Mouse (Mus musculus) cerebellum, adult 9-10 months (tissue): ENCODE measurements at regions not wholly inside any gene's neighbourhood (a gene's known extent, or its start where the extent isn't known, plus 50 kb on each side); places are given as distances from the start of the nearest gene placed in this dataset.

Experiments used
- DNase-seq: peaks from one replicate; pipeline ENCODE4 v3.0.0; 2022

DNA sequence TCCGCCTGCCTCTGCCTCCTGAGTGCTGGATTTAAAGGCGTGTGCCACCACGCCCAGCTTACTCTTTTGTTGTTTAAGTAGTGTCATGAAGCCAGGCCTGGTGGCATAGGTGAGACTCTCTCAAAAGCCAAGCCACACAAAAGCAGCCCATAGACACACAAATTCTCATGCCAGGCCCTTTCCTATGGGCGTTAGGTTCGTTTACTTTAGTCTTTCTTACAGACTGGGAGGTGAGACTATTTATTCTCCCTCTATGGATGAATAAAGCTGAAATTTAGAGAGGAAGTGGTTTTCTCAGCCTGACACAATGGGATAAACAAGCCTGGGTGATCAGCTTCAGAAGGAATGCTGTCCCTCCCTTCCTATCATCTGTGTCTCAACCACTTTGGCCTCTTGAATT lies 243.0 kb downstream of the Gm45692 start:
- DNase-seq, result no peak

DNA sequence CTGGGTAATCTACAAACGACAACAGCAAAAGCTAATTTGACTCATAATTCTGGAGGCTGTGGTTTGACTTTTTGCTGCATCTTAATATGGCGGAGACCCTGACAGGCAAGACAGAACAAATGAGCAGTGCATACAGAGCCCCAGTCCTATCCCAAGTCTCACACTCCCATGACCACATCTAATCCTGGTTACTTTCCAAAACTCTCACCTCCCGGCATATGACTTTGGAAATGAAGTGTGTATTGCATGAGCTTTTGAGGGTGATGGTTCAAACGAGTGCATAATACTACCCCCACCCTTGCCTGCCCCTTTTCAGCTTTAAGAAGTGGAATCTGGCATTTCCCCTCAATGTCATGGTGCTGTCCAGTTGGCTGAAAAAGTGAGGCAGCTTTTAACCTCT lies 244.3 kb downstream of the Gm45692 start:
- no peak for DNase-seq

DNA sequence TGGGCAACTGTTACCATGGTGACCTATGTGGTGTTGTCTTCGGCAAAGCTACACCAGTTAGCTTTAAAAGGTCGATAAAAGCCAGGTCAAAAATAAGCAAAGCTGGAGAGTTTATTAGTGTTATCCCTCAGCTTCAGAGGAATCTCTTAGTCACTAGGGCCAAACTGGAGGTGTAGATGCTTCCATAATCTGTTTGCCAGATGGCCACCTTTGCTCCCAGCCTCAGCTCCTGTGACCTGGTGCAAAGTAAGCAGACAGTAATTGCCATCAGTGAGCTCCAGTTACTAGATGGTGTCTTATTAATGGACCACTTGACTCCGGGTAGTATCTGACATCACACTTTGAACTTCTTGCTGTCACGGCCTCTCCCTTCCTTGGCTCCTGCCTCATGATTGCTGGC lies 245.3 kb downstream of the Gm45692 start:
- DNase-seq, result no peak

DNA sequence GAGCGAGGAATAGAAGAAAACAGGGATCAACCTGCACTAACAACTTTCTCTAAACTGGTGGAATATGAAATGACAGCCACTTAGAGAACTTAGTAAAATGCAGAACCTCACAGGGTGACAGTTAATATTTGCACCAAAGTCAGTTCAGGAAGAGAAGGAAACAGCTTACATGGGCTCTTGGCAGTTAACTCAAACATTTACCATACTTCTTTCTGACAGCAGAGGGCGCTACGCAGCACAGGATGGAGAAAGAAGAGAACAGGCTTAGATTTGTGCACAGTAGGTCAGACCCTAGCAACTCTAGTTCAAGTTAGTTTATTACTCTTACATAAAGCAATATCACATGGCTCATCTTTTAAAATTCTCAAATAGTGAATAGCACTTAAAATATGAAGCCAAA lies 261.3 kb downstream of the Gm45692 start:
- peak; percentile 83 for DNase-seq

DNA sequence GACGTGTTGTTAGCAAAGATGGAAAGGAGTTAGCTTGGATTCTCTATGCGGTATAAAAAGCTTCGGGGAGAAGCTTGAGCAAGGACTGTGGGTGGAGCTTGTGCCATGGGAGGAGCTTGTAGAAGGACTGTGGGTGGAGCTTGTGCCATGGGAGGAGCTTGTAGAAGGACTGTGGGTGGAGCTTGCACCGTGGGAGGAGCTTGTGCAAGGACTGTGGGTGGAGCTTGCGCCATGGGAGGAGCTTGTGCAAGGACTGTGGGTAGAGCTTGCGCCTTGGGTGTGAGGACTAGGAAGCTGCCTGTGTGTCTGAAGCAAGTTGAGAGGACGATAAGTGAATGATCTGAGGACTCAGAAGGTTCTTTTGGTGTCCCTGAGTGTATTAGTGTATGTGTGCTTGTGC lies 263.1 kb downstream of the Gm45692 start:
- no peak for DNase-seq

DNA sequence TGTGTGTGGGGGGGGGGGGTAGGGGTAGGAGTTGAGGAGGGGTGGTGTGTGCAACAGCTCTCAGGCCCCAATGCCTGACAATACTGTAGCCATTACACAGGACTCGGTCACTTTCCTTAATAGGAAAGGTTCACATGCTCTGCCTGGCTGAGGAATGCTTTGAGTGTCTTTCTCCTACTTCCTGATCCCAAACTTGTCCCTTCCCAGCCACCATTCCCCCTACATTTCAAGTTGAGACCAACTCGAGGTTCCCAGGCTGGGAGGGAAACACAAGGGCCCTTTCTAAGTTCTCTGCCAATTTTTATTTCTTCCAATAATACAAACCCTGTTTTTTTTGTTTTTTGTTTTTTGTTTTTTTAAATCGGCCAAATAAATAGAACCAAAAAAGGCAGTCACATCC lies 264.6 kb downstream of the Gm45692 start:
- DNase-seq, result no peak

DNA sequence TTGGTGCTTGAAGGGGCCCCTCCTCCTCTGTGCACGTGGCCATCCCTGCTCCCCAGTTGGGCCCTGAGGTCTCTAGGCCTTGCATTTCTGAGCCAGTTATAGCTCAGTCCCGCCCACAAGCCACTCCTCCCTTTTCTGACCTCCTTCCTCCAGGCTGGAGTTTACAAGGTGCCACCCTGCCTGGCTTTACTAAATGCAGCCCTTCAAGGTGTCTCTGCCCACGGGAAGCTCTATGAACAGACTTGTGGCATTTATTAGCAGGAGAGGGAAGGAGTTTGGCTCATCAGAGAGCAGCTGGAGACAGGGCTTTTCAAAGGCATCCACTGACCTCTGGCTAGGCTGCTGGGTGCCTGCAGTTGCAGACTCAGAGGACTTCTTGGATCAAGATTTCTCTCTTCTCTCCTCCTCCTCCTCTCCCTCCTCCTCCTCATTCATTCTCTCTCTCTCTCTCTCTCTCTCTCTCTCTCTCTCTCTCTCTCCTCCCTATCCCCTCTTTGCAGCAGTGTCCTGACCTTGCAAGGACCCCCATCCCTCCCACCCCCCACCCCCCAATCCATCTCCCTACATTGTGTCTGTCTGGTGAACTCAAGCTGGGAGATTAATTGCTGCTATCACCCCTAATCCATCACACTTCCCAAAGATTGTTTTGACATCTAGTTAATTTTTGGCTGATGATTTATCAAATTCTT lies 265.1 kb downstream of the Gm45692 start:
- DNase-seq, result no peak

DNA sequence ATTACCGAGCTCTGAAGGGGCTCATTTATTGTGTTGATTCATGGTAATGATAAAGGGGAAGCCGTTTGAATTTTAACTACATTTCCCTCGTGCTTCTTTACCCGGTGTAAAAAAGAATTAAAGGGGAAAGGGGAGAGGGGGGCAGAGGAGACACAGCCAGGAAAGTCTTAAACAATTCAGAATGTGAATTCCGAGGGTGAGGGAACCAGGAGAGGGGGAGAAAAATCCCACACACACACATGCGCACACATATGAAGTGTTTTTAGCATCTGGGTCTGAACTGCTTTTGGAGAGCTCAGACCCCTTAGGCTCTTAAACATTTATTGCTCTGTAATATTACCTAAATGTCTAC lies 265.6 kb downstream of the Gm45692 start:
- no peak for DNase-seq

DNA sequence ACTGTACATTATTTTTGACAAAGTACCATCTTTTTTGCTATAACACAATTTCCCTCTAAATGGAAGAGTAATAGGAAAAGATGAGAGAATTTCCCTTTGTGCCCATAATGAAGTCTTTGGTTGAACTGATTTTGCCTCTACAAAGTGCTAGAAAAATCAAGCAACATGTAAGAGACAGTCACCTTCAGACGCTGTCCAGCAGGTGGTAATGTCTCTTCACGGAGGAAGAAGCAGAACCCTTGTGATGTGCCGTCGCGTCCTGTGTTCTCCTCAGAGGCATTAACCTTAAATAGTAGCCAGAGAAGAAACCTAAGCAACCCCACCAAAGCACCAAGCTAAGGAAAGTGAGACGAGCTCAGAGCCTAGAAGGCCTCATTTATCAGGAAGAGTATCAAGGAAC lies 275.7 kb downstream of the Gm45692 start:
- DNase-seq, result peak; percentile 6

DNA sequence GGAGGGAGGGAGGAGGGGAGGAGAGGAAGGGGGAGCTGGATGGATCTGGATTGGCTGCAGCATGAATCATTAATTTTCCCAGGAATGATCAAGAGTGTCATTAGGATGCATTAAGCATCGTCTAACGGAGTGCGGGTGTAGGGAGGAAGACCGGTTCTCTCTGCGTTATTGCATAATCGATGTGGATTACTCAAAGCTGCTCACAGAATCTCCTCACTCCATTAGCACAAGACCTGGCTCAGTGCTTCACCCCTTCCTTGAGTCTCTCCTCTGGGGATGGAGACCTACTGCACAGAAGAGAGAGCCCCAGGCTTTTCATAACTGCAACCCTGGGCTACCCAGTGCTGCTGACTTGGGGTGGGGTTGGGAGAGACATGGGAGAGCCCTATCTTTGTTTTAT lies 300.7 kb downstream of the Gm45692 start:
- DNase-seq, result no peak

DNA sequence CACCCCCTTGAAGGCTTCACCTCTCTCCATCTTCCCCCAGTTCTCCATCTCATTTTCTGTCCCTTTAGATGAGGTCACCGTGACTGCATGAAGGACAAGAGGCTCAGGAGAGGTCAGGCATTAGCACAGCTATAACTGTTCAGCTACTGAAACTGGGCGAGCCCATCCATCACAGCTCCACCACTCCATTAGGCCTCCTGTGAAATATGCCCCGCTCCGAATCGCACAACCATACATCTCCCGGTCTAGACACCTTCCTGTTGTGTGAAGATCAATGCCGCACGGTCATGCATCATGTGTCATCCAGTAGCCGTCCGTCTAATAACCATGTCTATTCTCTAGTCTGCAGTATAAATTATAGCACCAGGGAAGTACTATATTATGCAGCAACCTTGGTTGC lies 301.2 kb downstream of the Gm45692 start:
- DNase-seq, result no peak

DNA sequence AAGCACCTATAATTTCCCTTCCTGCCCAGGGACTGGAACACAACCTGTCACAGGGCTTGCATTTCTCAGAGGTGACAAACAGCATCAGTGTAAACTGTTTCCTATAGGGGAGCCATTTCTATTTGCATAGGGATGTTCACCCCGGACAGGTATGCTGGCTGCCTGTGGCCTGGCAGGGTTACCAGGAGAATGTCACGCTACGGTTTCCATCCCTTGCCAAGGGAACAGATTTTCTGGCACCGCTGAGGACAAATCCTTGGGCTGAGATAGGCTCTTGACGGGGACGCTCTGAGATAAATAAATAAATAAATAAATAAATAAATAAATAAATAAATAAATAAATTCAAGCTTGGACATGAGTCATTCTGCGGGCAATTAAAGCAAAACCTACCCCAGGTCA lies 308.0 kb downstream of the Gm45692 start:
- no peak for DNase-seq

DNA sequence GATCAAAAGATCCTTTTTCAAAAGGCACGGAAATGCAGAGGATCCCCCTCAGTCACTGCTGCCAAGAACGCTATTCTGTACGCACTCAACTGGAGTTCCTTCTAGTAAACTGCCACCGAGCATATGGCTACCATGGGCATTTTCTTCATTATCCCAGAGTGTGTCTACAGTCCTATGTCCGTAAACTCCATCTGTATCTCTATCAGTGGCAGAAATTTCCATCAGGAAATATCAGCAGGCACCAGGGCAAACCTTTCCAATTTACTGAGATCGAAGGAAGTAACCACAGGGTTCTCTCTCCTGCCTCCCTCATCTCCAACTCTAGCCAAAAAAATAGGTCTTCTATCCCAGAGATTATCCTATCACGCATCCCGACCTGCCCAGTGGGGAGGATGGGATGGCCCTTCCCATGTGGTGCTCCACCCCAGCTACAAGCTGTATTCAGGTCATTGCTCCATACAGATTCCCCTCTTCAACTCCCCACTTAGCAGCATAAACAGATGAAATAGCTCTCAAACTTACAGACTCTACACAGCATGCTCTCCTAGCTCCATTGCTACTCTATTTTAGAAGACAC lies 310.5 kb downstream of the Gm45692 start:
- peak; percentile 48 for DNase-seq

DNA sequence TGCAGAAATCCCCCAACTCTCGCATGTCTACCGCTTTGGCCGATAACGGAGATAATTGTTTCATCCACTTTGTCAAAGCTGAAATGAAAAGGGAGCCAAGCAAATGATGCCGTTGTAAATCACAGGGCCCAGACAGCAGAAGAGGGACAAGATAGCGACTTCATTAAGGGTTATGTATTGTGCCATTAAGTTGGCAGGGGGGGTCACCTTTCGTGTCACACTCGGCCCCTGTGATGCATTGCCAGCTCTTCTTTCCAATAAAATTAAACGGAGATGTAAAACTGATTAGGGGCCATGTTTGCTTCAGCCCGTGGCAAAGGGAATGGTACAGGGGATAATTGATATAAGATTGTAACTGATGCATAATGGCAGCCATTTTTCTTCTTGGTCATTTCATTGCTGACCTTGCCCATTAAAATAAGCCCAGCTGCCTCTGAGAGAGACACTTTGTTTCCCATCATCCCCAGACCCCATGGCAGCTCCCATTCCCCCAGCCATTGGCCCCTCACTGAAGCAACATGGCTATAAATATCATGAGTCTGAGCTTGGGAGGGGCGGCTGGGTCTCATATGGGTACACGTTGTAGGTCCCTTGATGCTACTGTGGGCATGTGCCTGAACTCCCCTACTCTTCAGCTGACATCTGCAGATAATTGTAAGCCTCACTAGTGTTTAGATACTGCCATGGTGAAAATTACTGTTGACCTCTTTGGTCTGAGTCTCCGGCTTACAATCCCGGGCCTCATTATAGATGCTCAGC lies 313.0 kb downstream of the Gm45692 start:
- no peak for DNase-seq

DNA sequence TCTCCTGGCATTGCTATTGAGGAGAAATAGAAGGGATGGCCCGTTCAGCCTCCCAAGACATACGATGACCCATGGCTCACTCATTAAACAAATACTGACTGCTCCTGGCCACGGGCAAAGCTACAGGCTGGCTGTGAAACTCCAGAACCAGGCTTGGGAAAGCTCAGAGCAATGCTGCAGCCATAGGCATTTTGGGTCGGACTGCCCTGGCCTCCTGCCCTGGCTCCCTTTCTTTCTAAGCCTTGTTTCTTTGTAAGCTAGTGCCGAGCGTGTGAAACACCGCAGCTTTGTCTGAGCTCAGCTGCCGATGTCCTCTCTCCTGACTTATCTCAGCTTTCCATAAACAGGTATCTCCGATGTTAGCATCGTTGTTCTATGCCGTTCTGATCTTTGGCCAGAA lies 316.9 kb downstream of the Gm45692 start:
- DNase-seq, result no peak

DNA sequence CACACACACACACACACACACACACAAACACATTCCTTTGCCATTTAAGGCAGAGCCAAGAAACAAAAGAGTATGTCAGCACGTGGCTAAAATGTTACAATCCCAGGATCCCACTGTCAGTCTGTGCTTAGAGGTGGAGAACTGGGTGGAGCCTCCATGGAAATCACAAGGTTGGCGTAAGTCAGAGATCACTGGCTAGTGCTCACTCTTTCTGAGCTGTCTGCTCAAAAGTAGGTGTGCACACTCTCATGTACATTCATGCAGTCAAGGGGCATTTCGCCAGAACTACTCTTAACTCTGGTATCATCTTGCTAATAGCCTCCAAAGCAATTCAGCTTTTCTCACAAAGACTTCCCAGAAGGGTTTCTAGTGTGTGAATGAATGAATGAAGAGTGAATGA lies 318.2 kb downstream of the Gm45692 start:
- DNase-seq, result no peak

DNA sequence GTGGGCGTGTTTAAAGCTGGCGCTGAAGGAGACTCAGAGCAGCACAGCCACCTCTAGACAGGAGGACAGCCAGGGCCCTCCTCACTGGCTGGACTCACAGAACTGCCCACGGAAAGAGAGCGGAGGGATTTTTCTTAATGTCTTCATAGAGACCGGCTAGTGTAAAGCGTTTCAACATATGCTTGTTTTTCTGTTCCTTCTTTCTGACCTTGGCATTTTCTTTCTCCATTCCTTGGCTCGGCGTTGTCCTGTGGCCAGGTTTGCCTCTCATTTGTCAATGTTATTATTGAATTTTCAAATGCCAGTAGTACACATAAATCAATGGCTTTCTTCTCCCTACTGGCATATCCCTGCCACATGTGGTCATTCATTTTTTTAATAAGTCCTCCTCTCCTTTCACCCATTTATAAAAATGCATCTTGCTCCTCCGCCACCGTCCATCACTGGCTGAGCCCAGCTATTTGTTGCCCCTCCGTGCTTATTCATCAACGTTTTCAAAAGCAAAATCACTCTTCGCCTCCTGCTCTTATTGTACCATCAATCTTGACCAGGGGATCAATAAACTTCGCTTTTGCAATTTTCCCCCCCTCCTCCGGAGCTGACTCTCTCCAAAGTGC lies 319.0 kb downstream of the Gm45692 start:
- no peak for DNase-seq

DNA sequence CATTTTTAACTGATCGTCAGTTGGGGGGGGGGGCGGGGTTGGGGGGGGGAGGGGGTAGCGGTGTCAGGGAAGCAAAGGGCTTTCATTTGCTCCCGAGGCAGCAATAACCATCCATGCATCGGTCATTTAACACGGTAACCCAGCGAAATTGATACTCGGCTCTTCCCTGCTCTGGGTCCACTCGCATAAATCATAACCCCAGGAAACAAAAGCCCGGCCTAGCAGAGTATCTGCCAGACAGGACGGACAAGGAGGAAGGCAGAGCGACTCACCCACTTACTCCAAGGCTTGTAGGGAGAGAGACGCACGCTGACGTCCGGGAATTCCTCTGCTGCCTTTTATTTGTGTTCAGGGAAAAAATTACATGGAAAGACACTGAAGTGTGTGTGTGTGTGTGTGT lies 319.5 kb downstream of the Gm45692 start:
- no peak for DNase-seq

DNA sequence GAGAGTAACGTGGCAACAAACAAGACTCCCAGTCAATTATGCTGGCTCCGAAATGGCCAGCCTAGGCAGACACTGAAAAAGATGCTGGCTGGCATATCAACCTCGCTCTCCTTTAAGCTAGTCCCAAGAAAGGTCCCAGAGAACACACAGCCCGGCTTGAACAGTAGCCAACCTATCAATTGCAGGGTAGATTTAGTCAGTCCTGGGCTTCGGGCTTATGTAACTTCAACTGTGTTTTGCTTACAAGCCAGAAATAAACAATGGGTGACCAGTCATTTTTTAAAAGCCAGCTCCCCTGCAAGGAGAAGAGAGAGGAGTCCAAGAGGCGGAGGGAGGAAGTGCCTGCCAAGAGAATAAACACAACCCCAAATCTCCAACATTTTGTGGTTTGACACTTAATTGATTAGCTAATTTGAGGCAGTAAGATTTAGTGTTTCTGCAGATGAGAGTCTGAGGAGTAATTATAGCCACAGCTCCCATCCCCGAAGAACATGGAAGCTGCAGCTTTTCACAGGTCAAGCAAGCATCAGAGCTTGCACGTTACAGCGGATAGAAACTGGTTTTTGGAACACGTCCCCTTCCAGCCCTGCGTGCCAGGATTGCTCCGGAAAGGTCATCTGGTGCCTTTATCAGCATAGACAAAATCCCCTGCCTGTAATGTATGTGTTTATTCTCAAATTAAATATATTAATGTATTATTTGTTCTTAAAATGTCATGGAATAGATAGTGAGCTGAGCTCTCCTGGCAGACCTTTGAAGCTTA lies 322.1 kb downstream of the Gm45692 start:
- peak; percentile 90 for DNase-seq

DNA sequence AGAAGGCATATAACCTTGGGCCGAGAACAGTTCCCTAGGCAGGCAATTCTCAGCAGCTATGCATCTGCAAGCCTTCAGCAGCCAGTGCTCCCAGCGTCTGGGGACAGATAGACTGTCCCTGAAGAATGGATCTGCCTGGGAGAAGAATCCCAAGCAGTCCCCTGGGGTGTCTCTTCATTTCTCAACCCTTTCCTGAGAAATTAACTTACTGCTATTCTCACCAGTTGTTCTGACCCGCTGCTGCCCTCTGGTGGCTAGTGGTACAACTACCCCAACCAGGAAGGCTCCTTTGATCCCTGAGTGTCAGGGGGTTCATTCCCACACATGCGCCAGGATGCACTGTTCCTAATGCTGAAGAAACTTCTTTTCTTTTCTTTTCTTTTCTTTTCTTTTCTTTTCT lies 323.7 kb downstream of the Gm45692 start:
- DNase-seq, result peak; percentile 81

DNA sequence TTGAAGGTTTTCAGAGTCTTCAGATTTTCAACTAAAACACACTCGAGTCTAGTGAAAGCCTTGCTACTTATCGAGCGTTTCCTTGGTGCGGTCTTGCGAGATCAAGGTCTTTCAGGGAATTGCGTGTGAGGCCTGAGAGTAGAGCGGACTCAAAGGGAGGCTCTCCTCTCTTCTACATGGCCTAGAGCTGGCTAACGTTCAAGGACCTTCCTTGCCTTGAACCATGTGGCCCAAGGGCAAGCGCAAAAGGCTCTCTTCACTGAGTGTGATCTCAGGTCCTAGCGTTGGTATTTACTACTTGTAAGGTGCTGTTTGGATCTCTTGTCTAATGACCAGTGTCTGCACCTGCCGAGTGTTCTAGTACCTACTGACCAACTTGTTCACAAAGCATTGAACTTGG lies 324.4 kb downstream of the Gm45692 start:
- no peak for DNase-seq

DNA sequence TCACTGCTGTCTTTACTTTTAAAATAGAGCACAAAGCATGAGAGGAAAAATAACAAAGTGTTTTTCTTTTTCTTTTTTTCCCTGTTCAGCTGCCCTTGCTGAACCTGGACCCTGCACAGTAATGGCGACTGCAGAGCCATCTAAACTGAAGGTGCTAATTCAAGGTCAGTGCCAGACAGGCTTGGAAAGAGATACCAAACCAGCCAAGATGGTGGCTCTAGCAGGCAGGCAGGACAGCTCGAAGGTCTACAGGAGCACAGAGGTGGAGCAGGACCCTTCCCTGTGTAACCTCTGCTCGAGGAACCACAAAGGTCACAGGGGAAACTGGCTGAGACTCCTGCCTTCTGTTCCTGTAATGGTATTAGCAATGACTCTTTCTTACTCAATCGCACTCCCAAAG lies 326.7 kb downstream of the Gm45692 start:
- DNase-seq, result no peak

DNA sequence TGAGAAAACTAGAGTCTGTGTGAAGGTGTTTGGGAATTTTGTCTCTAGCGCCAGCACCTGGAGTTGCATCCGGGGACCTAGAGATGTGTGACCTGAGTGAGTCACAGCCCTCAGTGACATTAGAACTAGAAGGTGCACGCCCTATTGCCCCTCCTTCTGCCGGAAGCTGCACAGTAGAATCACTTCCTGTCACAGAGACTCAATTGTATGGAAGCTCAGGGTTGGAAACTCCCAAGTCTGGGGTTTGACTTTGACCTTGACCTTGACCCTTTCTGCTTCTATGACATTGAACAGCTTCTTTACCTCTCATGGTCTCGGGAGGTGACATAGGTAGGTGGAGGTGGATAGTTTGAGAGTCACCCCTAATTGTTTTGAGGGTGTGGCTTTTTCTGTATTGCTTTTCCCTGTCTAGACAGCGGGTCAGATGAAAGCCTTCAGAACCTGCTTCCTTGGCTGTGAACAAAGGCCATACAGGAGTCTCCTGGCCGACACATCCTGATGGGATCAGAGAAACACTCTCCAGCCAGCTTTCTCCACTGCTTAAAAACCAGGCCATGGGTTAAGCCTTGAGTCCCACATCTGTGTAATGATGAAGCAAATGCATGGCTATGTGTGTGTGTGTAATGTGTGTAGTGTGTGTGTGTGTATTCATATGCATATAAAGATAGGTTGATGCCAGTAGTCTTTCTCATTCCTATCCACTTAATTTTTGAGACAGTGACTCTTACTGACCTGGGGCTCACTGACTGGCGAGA lies 328.7 kb downstream of the Gm45692 start:
- no peak for DNase-seq
